Mouse (Mus musculus) E14TG2a.4 (cell line): ENCODE measurements around the gene Bmt2.

ENCODE experiments used
- CTCF ChIP-seq: conservative IDR thresholded peaks from 2 replicates; pipeline ENCODE4 v1.5.1; 2014; ENCODE audit warnings: low read length
- NANOG ChIP-seq: IDR thresholded peaks from 2 replicates; pipeline ENCODE4 v1.6.1; 2014; ENCODE audit warnings: borderline replicate concordance, low read length, mixed read lengths
- POU5F1 ChIP-seq: IDR thresholded peaks from 2 replicates; pipeline ENCODE4 v1.6.1; 2014; ENCODE audit warnings: low read length, borderline replicate concordance

- TF ChIP-seq CTCF, result no peak
- TF ChIP-seq POU5F1, result no peak
- no peak for TF ChIP-seq NANOG
Observed at GRCm38 (mm10) chr6:13654081-13654480, 23.7 kb downstream of the Bmt2 start.
